Mouse (Mus musculus): ENCODE measurements around the gene Ube2l3. TPM values are rescaled to one million over a fixed set of nuclear protein-coding genes. Genes with fewer than 3 reads are reported as not detected.

Ube2l3 gene
- polyA plus RNA-seq, 1 experiment, result 173 TPM

DNA sequence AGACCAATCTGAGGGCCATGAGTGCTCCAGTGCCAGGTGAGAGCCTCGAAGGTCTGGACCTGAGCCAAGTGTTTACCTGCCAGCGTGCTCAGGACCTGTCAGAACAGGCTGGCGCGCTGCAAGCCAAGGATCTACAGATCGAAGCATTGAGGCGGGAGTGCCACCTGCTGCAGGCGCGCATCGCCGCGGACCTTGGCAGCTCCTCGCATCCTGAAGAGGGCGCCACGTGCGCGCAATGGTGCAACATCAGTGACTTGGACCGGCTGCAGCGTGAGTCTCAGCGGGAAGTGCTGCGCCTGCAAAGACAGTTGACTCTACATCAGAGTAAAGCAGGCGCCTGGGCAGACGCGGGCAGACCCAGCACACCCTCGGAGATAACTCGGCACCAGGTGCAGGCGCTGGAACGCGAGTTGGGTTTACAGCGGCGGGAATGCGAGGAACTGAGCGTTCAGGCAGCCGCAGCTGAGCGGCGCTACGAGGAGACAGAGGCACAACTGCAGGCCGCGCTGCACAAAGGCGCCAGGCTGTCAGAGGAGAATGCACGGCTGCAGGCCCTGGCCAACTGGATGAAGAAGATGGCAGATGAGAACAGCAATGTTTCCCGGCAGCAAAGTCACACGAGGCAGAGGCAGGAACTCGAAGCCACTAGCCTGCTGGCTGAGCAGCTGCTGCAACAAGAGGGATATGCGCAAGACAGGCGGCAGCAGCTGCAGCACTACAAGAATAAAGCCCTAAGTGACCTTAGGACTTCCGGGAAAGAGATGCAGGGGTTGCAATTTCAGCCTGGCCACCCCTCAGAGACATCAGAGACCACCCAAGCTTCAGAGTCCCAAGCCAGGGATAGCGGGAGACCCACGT is 7.8 kb upstream of the Ube2l3 start:
- TF ChIP-seq CTCF (IDR thresholded peaks at IDR 0.05; ENCODE audit: borderline replicate concordance, insufficient read depth, low read length), result peak; percentile 99
- TF ChIP-seq POLR2A (IDR thresholded peaks at IDR 0.05; ENCODE audit: low read depth, low read length), result no peak
- peak overlapping the region; percentile 42 for H3K4me3 ChIP-seq (ENCODE audit: insufficient read depth, low read length)
- H3K4me1 ChIP-seq (ENCODE audit: control insufficient read depth, insufficient read depth, low read length), result peaks cover 3% of the 10 kb centered on the region; the same call in 1 of the 2 replicates
- H3K27ac ChIP-seq (ENCODE audit: insufficient read depth, low read length), result no peak overlapping the region

DNA sequence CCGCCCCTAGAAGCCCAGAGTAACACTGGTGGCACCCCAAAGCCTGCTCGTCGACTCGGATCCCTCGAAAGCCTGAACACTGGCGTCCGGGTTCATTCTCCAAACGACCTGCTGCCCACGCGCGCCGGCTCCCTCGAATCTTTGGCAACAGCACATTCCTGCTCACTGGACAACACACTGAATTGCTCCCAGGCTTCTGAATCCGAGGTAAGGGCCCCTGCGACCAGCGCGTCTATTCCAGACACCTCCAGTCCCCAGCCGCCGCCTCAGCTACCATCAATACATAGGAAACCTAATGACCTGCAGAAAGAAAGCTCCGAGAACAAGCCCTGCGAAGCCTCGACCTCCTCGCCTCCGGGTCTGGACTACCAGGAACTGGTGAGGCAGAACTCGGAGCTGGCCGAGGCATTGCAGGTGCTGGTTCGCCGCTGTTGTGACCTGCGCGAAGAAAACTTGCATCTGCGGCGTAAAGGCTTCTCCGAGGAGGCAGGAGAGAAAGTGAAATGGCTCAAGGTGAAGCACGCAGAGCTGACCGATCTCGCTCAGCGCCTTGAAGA is 7.0 kb upstream of the Ube2l3 start:
- peaks cover 3% of the 10 kb centered on the region; the same call in 1 of the 2 replicates for H3K4me1 ChIP-seq (ENCODE audit: control insufficient read depth, insufficient read depth, low read length)
- H3K4me3 ChIP-seq (ENCODE audit: insufficient read depth, low read length), result peak overlapping the region; percentile 42
- TF ChIP-seq CTCF (IDR thresholded peaks at IDR 0.05; ENCODE audit: borderline replicate concordance, insufficient read depth, low read length), result no peak
- no peak for TF ChIP-seq POLR2A (IDR thresholded peaks at IDR 0.05; ENCODE audit: low read depth, low read length)
- no peak overlapping the region for H3K27ac ChIP-seq (ENCODE audit: insufficient read depth, low read length)

DNA sequence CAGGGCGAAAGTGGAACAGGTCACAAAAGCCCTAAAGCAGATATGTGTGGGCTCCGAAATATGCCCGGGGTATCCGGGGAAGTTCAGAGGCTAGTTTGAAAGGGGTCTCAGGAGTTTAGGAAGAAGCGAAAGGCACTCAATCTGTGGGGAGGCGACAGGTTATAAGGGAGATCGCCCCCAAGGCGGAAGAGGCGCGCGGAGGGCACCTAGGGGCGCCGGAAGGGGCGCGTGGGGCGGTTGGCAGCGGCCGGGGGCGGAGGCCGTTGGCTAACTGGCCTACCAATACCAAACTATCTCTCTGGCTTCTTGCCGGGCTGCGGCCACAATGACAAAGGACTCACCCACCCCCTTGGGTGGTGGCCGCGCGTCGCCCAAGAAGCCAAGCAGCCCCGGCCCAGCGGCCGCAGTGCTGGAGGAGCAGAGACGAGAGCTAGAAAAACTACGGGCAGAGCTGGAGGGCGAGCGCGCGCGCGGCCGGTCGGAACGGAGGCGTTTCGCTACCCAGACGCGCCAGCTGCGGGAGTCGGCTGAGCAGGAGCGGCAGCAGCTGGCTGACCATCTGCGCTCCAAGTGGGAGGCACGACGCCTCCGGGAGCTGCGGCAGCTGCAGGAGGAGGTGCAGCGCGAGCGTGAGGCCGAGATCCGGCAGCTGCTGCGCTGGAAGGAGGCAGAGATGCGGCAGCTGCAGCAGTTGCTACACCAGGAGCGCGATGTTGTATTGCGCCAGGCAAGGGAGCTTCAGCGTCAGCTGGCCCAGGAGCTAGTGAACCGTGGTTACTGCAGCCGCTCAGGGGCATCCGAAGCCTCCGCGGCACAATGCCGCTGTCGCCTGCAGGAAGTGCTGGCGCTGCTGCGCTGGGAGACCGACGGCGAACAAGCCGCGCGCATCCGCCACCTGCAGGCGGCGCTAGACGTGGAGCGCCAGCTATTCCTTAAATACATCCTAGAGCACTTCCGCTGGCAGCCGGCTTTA is 6.2 kb upstream of the Ube2l3 start, which contains the start of gene Rimbp3:
TSS of gene Rimbp3 (plus strand) at position 215 of the 973 bp plus-strand sequence.
- Histone ChIP-seq H3K27ac (ENCODE audit: insufficient read depth, low read length) (no peak within 1 kb of the TSS), H3K4me3 (ENCODE audit: insufficient read depth, low read length) (peak within 1 kb of the TSS; percentile 42), H3K4me1 (ENCODE audit: control insufficient read depth, insufficient read depth, low read length) (peaks cover 3% of the 10 kb centered on the region; the same call in 1 of the 2 replicates)
- TF ChIP-seq POLR2A (IDR thresholded peaks at IDR 0.05; ENCODE audit: low read depth, low read length) (no peak), CTCF (IDR thresholded peaks at IDR 0.05; ENCODE audit: borderline replicate concordance, insufficient read depth, low read length) (peak; percentile 80)

DNA sequence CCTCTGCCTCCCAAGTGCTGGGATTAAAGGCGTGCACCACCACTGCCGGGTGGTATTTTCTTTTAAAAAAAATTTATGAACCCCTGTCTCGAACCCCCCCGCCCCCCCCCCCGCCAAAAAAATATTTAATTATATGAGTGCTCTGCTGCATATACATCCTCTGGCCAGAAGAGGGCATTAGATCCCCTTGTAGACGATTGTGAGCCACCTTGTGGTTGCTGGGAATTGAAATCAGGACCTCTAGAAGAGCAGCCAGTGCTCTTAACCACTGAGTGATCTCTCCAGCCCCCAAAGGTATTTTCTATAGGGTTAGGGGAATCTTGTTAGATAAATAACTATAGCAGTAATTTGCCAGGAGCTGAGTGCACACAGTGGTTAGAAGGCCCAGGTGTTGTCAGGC is 2.5 kb upstream of the Ube2l3 start:
- Histone ChIP-seq H3K4me3 (ENCODE audit: insufficient read depth, low read length) (no peak overlapping the region), H3K27ac (ENCODE audit: insufficient read depth, low read length) (no peak overlapping the region), H3K4me1 (ENCODE audit: control insufficient read depth, insufficient read depth, low read length) (peaks cover 3% of the 10 kb centered on the region; the same call in 1 of the 2 replicates)
- TF ChIP-seq POLR2A (IDR thresholded peaks at IDR 0.05; ENCODE audit: low read depth, low read length) (no peak), CTCF (IDR thresholded peaks at IDR 0.05; ENCODE audit: borderline replicate concordance, insufficient read depth, low read length) (0 out of 2 replicates have a peak, but pooled peaks have one; percentile 16)

DNA sequence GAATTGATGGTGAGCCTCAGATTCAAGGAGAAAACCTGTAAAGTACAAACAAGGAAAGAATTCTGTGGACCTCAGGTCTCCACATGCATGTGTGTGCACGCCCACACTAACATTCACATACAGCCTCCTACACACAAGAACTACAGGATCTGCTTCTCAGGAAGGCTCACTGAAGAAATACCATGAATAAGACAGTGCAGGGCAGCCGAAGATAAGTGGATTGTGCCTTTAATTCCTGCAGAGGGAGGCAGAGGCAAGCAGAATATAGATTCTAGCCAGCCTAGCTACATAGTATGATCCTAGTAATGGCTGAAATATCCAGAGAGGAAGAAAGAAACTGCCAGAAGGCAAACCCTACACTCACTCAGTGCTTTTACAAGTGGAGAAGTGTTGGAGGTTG is 472 bp downstream of the Ube2l3 start:
- no peak overlapping the region for H3K27ac ChIP-seq (ENCODE audit: insufficient read depth, low read length)
- H3K4me1 ChIP-seq (ENCODE audit: control insufficient read depth, insufficient read depth, low read length), result peaks cover 2% of the 10 kb centered on the region; the same call in 1 of the 2 replicates
- TF ChIP-seq CTCF (IDR thresholded peaks at IDR 0.05; ENCODE audit: borderline replicate concordance, insufficient read depth, low read length), result no peak
- no peak for TF ChIP-seq POLR2A (IDR thresholded peaks at IDR 0.05; ENCODE audit: low read depth, low read length)
- H3K4me3 ChIP-seq (ENCODE audit: insufficient read depth, low read length), result no peak overlapping the region

DNA sequence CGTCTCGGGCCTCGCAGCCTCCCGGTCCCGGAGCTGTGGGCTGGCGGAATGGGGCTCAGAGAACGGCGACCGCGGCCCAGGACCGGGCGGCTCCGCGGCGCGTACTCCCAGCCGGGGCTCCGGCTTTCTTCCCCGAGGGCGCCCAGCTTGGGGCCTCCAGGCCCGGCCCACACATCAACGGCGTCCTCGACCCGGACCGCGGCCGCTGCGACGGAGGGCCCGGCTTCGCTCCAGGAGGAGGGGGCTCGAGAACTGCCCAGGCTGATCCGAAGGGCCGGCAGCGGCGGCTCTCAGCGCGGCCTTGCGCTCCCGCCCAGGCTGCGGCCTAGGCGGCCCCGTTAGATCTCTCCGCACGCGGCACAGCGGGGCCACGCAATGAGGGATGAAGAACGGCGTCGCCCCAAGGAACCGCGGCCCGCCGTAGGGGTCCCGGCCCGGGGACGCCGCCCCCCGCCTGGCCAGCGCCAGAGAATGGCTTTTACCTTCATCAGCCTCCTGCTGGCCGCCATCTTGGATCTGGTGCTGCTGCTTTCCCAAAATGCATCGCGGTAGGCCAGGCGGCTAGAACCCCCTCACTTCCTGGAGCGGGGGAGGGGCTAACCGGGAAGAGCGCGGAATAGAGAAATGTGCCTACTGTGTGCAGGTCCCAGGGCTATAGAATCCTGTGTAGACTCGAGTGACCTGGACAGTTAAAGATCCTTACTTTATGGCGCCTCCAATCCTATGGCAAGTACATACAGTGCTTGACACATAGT is 1.3 kb downstream of the Ube2l3 start:
- peak overlapping the region; percentile 97 for H3K4me3 ChIP-seq (ENCODE audit: insufficient read depth, low read length)
- TF ChIP-seq CTCF (IDR thresholded peaks at IDR 0.05; ENCODE audit: borderline replicate concordance, insufficient read depth, low read length), result no peak
- peak; percentile 84 for TF ChIP-seq POLR2A (IDR thresholded peaks at IDR 0.05; ENCODE audit: low read depth, low read length)
- H3K4me1 ChIP-seq (ENCODE audit: control insufficient read depth, insufficient read depth, low read length), result peaks cover 2% of the 10 kb centered on the region; the same call in 1 of the 2 replicates

DNA sequence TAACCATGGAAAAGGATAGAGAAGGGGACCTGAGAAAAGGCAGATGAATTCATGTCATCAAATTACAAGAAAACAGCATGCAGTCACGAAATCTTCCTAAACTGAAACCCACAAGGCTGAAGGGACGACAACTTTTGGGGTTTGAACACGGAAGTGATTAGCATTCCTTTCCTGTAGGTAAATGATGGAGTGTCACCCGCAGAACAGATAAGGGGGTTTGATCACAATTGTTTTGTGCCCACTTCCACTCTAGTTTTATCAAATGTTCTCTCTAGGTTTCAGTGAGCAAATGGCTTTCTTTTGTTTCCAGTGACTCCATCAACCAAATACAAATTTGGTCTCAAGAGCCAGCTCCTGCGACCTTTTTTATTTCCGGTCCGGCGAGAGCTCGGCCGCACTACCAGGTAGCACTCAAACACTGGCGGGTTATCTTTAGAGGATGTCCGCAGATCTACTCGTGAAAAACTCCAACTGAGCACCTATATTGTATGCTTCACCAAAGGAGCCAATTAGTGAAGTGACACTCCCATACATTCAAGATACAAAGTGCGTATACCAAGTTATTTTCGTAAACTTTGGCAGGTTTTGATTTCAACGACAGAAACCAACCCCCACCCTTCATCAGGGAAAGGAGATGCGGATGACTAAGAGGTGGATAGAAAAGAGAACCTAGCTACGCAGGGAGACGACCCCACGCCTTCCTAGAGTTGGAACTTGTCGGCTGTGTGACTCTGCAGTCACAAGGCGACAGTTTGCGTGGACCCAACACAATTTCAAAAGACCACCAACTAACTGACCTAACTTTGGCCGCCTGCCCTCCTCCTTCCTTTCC is 2.1 kb downstream of the Ube2l3 start:
- peaks cover 2% of the 10 kb centered on the region; the same call in 1 of the 2 replicates for H3K4me1 ChIP-seq (ENCODE audit: control insufficient read depth, insufficient read depth, low read length)
- no peak; the same call in 1 of the 2 replicates for TF ChIP-seq POLR2A (IDR thresholded peaks at IDR 0.05; ENCODE audit: low read depth, low read length)
- TF ChIP-seq CTCF (IDR thresholded peaks at IDR 0.05; ENCODE audit: borderline replicate concordance, insufficient read depth, low read length), result no peak
- peak overlapping the region; percentile 97 for H3K4me3 ChIP-seq (ENCODE audit: insufficient read depth, low read length)
- peak overlapping the region; percentile 47 for H3K27ac ChIP-seq (ENCODE audit: insufficient read depth, low read length)

More for the DNA sequence above, 1.3 kb downstream of the Ube2l3 start:
- peak overlapping the region; percentile 47 for H3K27ac ChIP-seq (ENCODE audit: insufficient read depth, low read length)

DNA sequence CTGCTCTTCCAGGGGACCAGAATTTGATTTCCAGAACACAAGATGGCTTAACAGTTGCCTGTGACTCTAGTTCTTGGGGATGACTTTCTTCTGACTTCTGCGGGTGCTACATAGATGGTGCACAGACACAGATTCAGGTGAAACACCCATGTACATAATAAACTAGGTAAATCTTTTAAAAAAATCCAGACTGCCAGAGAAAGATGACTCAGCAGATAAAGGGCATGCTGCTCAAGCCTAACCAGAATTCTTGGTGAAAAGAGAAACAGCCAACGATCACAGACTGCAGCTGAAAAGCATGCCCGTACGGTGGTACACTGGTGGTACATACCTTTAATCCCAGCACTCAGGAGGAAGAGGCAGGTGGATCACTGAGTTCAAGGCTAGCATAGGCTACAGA is 8.6 kb downstream of the Ube2l3 start:
- TF ChIP-seq CTCF (IDR thresholded peaks at IDR 0.05; ENCODE audit: borderline replicate concordance, insufficient read depth, low read length) (no peak), POLR2A (IDR thresholded peaks at IDR 0.05; ENCODE audit: low read depth, low read length) (no peak)
- H3K4me1 ChIP-seq (ENCODE audit: control insufficient read depth, insufficient read depth, low read length), result peaks cover 2% of the 10 kb centered on the region; the same call in 1 of the 2 replicates
- H3K4me3 ChIP-seq (ENCODE audit: insufficient read depth, low read length), result no peak overlapping the region
- no peak overlapping the region for H3K27ac ChIP-seq (ENCODE audit: insufficient read depth, low read length)

Measured in embryonic fibroblast, embryonic 13.5 days (primary cell).